Mouse (Mus musculus) embryo, embryonic 9.5 days (tissue): ENCODE measurements at regions not wholly inside any gene's neighbourhood (a gene's known extent, or its start where the extent isn't known, plus 50 kb on each side); places are given as distances from the start of the nearest gene placed in this dataset.

Experiments used
- DNase-seq: peaks from one replicate; pipeline ENCODE4 v3.0.0-alpha.2; 2017; ENCODE audit errors: extremely low spot score

DNA sequence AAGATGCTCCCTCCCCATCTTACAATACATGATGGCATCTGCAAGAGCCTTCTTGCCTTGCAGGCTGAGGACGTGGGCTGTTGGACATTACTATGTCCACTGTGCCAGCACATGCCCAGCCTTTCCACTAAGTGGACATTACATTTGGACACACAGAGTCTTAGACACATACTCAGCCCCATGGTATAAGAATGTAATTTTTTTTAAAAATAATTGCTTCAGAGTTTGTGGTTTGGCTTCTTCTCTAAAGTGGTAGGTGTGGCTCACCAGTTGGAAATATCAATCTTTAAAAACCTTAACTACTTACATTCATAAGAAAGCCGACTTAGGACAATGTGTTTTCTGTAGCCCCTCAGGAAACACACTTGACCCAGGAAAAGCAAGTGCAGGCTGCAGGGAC, 299.7 kb upstream of the Thbs1 start:
- no peak for DNase-seq

DNA sequence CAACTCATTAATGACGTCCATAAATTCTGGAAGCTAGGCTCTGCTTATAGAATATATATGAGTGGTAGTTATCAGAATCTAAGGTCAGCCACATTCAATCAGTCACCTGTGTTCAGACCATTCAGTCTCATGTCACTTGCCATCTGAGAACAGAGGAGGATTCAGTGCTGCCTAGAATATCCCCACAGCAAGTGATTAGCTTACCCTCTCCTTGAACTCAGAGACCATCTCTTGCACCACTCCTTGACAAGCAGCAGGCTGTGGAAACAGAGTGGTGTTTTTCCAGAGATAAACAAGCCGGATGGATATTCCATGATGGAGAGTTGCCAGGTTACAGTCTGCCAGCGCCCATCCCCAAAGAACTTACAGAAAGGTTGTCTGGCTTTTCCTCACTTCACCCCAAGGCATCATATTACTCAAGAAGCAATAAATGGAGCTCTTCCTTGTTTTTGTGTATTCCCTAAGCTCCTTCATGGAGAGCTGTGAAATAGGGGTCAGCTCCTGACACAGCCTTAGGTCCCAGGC, 291.9 kb upstream of the Thbs1 start:
- DNase-seq = no peak

- no peak for DNase-seq
Measured at GRCm38 (mm10) chr2:117820708-117821107, 291.0 kb upstream of the Thbs1 start.

DNA sequence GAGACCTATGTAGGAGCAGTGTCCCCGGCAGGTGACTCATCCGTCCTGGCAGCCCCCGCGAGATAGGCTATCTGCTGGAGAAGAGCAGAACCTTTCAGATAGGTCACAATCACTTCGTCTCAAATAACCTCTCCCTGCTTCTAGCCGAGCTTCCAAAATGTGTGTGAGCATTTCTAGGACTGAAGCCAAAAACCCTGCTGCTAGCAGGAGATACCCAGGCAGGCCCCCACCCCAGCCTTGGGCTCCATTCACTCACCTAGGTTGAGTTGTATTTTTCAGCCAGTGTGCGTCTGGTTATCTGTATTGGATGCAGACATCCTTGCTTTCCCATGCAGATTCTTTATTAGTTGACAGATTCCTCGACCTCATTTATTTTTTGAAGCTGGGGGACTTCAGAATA, 286.6 kb upstream of the Thbs1 start:
- no peak for DNase-seq

GRCm38 (mm10) chr2:117827278-117827677, 284.4 kb upstream of the Thbs1 start:
- DNase-seq = no peak

DNA sequence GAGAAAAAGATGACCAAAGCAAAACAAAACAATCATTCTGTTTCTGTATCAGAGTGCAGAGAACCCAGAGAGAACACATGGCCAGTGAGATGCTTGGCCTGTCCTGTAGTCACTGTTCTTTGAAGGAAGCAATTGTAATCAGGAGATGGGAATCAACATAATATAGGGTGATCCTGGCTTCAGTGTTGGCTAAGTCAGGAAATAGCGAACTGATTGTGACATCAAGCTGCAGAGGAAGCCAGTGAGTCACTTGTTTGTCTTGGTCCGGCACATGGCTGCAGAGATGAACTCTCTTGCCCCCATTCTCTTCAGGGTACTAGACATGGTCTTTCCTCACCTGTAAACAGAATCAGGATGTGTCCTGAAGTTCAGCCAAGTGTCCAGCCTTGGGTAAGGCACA, 273.3 kb upstream of the Thbs1 start:
- DNase-seq = no peak

- DNase-seq = no peak
Measured at GRCm38 (mm10) chr2:117840406-117840805, 271.3 kb upstream of the Thbs1 start.

GRCm38 (mm10) chr2:117842309-117842986, 269.2 kb upstream of the Thbs1 start:
- no peak for DNase-seq

GRCm38 (mm10) chr2:117852442-117852841, 259.2 kb upstream of the Thbs1 start:
- DNase-seq = no peak

- DNase-seq = no peak
Measured at GRCm38 (mm10) chr2:117862301-117862700, 249.4 kb upstream of the Thbs1 start.

- no peak for DNase-seq
Measured at GRCm38 (mm10) chr2:117865119-117865518, 246.6 kb upstream of the Thbs1 start.

DNA sequence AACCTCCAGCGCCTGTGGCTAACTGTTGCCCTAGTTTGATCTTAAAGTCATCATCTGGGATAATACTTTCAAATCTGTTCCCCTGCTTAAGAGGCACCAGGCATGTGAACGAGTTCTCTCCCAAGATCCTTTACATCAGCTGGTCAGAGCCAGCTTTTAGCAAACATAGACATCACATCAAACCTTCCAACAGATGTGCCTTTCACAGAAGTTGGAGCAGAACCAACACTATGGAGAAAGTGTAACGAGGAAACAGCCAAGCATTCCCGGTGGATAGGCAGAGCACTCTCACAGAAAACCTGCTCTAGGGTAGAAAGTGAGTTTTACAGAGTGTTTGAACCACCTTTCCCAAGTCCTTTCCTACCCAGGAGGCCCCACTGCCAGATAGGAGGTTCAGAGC, 244.7 kb upstream of the Thbs1 start:
- no peak for DNase-seq

- DNase-seq = peak; percentile 30
Measured at GRCm38 (mm10) chr2:117867409-117867808, 244.3 kb upstream of the Thbs1 start.

DNA sequence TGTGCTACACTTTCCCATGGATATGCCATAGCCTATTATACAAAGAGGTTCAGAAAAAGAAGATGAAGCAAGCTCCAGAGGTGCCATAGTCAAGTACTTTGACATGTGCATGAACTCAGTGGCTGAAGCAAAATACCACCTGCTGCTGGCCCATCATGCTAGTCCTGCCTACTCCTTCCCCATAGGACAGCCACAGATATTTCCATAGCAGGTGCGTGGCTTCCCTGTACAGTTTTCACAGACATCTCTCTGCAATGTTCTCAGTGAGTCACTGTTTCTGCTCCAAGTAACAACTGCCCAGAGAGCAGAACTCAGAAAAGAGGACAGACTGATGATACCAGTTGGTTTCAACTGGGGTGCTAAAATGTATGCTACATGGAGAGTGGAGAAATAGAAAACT, 242.8 kb upstream of the Thbs1 start:
- DNase-seq = no peak

DNA sequence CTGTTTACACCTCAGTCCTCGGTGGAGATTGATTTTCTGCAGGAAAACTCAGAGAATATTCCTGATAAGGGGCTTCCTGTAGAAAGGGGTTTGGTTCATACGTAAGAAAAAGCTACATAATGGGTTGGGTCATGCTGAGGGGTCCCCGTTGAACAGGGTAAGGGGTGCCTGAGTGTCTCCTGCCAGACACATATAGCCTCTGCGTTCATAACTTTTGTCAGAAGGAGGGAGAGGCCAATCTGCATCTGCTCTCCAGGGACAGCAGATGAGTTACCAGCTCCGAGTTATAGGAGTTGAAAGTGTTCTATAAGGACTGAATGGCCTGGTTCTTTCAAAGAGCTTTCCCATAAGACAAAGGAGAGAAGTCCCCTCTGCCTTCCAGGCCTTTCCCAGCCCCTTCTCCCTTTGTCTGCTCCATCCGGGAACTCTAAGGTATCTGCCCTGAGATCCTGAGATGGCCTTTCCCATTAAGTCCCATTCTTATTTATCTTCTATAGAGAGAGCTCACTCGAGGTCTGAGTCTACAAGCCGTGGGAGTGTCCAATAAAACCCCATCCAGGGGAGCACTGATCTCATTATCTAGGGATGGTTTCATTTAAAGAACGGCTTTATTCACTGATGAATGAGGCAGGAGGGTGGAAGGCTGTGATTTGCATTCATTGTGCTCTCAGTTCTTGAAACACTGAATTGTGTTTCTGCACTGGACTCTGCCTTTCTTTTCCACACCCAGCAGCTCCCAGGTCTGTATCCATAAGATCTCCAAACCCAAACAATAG, 240.0 kb upstream of the Thbs1 start:
- peak; percentile 25 for DNase-seq

DNA sequence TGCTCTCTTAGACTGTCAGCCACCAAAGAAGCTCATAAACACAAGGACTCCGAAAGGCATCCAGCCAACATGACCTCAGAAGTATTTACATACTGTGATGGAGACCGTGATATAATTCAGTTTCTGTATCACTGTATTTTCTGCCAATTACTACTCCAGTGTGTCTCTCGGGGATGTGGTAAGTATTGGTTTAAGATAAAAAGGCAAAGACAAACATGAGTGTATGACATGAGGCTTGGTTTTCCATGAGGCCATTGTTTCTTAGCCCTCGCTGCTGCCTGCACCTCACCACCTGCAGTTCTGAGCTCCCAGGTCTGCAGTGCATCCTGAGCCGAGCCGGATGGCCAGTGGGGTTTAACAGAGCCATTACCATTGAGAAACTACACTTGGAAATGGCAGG, 233.9 kb upstream of the Thbs1 start:
- no peak for DNase-seq

DNA sequence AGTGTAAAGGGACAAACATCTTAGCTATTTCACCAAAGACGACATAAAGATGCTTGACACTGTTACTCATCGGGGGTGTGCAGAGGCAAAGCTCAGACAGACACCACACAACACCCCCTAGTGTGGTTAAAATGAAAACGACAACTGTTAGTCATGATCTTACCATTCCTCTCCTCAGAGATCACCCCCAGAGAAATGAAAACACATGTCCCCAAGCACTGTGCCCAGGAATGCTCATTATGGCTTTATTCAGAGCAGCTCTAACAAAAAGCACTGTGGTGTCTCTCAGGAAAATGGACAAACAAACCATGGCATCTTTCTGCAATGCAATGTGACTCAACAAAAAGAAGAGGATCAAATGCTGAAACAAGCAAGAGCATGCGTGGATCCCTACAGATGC, 229.5 kb upstream of the Thbs1 start:
- DNase-seq = no peak

GRCm38 (mm10) chr2:117882890-117883289, 228.8 kb upstream of the Thbs1 start:
- no peak for DNase-seq

GRCm38 (mm10) chr2:117886516-117886915, 225.2 kb upstream of the Thbs1 start:
- DNase-seq = no peak

DNA sequence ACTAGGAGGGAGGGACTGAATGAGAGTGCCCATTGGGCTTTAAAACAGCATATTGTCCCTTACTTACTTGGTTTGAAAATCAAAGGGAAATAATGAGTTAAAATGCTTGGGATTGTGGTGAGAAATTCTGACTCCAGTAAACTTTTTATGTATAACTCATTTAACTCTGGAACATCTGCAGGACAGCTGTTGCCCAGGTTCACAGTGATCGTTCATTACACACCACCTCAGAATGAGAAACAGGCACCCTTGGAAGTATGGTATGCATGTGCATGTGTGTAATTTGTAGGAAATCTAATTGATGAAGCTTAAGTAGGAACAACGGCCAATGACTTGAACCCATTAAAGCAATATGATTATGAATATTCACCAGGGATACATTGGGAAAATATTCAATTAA, 210.4 kb upstream of the Thbs1 start:
- no peak for DNase-seq

DNA sequence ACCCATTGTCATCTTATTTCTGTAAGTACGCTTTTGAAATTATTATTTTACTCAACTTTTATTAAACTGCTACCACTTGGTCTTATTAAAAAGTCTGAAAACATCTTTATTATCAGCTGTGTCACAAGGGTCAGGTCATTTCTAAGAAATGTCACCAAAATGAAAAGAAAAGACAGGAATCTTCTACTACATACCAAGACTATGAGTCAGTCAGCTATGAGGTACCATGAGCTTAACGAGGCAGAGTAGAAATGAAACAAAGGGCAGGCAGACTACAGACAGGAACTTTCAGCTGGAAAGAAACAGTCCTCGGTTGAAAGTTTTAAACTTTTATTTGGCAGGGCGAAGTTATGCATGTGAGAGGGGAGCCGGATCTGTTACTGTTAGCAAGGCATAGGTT, 208.8 kb upstream of the Thbs1 start:
- DNase-seq = no peak

GRCm38 (mm10) chr2:117903705-117904104, 208.0 kb upstream of the Thbs1 start:
- no peak for DNase-seq

DNA sequence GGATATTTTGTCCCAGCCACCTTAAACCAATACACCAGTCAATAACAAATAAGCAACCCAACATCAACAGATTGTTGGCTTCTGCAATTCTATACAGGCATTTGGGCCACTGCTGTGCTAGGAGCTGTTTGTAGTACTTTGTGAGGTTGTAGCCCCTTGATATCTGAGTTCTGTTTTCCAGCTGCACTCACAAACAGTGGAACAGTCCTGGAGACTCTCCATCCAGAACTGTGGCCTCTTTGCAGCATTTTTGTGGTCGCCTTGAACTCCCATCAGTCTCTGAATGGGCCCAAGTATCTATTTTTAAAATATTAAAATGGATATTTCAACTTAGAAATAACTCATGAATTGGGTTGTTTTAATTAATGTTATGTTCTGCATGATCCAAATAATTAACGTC, 205.2 kb upstream of the Thbs1 start:
- no peak for DNase-seq
